Mouse (Mus musculus) liver, postnatal 0 days (tissue): ENCODE measurements at regions not wholly inside any gene's neighbourhood (a gene's known extent, or its start where the extent isn't known, plus 50 kb on each side); places are given as distances from the start of the nearest gene placed in this dataset.

ENCODE experiments used
- CTCF ChIP-seq: sonication (generic); IDR thresholded peaks from 2 replicates; pipeline ENCODE4 v1.5.1; 2016; ENCODE audit warnings: antibody characterized with exemption, low read depth
- EP300 ChIP-seq: IDR thresholded peaks from 2 replicates; pipeline ENCODE4 v1.6.1; 2016; ENCODE audit warnings: antibody characterized with exemption, low read depth, mild to moderate bottlenecking

DNA sequence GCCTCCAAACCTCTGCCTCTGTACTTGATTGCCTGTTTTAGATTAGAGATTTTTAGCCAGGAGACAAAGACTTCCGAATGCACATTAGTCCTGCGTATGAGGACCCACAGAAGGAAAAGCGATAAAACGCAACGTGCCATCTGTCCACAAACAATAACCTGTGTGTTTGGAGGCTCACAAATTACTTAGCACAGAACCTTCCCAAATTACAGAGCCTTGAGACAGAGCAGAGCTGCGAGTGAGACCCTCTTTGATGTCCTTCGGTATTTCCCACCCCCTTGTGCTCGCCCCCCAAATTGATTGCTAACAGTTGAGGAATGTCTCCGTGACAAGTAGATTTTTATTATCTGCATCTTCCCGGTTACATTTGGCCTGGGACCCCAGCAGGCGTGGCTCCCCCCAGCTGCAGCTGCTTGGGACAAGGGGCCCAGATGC, 435.4 kb downstream of the Zfp536 start:
- TF ChIP-seq CTCF (no peak), EP300 (no peak)
